7 mouse cellular contexts compared by ENCODE assay signal in genomic region chr1:131245089-131245856, GRCm38 (mm10). TPM values are rescaled to one million over a fixed set of nuclear protein-coding genes. Genes with fewer than 3 reads are reported as not detected.
A peak's percentile ranks its signal among the peaks of the same experiment; 100 is the strongest.
DNase-seq lines count a peak whose midpoint lies in the region; ATAC-seq and TF ChIP-seq lines count a peak whose summit lies in the region.

TSS of gene Rassf5 (minus strand) at chr1:131245258.

- TF ChIP-seq CTCF in intestine, postnatal 0 days (IDR thresholded peaks at IDR 0.05; ENCODE audit: low read depth): peak; percentile 23; the same call in 1 of the 2 replicates
- no peak for TF ChIP-seq CTCF in small intestine, adult 2 months (IDR thresholded peaks at IDR 0.05; ENCODE audit: extremely low read depth, insufficient read length, insufficient replicate concordance, low read depth, low read length)

- peak within 1 kb of the TSS; percentile 99 for H3K4me2 ChIP-seq in intestine, postnatal 0 days (replicated peaks; ENCODE audit: low read depth)
- peak within 1 kb of the TSS; percentile 98 for H3K4me2 ChIP-seq in midbrain, embryonic 11.5 days

- peak; percentile 44 for ATAC-seq in granulocyte monocyte progenitor cell, adult 5-6 weeks (replicated peaks; ENCODE audit: poor library complexity, severe bottlenecking)
- peak; percentile 55 for ATAC-seq in intestine, postnatal 0 days
- peak; percentile 81 for ATAC-seq in midbrain, embryonic 11.5 days (ENCODE audit: low FRiP score)

- H3K27me3 ChIP-seq in intestine, postnatal 0 days (replicated peaks; ENCODE audit: control insufficient read depth, insufficient read depth, low read length): peaks cover 48% of the 10 kb centered on the region
- H3K27me3 ChIP-seq in limb, embryonic 10.5 days (ENCODE audit: low read depth, poor library complexity, severe bottlenecking): peaks cover 90% of the 10 kb centered on the region
- peaks cover 31% of the 10 kb centered on the region for H3K27me3 ChIP-seq in midbrain, embryonic 11.5 days (ENCODE audit: control insufficient read depth, insufficient read depth, low read length)
- H3K27me3 ChIP-seq in small intestine, adult 2 months (ENCODE audit: control insufficient read depth, insufficient read depth, low read length): peaks cover 9% of the 10 kb centered on the region

- H3K27ac ChIP-seq in intestine, postnatal 0 days (ENCODE audit: low read depth, low read length): no peak within 1 kb of the TSS
- peak within 1 kb of the TSS; percentile 62 for H3K27ac ChIP-seq in limb, embryonic 10.5 days
- no peak within 1 kb of the TSS for H3K27ac ChIP-seq in midbrain, embryonic 11.5 days (ENCODE audit: low read depth, low read length)
- H3K27ac ChIP-seq in small intestine, adult 2 months (ENCODE audit: insufficient read depth, low read depth, low read length): no peak within 1 kb of the TSS

- peak within 1 kb of the TSS; percentile 53 for H3K9ac ChIP-seq in intestine, postnatal 0 days (ENCODE audit: low read depth, low read length)
- peak within 1 kb of the TSS; percentile 62 for H3K9ac ChIP-seq in midbrain, embryonic 11.5 days (ENCODE audit: low read length)

- WGBS in intestine, postnatal 0 days: under 1% methylated on average over 58 of the region's 60 CpGs
- whole genome bisulfite sequencing in limb, embryonic 10.5 days: 2% methylated on average over 58 of the region's 60 CpGs
- 1% methylated on average over 60 of the region's 60 CpGs for WGBS in midbrain, embryonic 11.5 days
- WGBS in small intestine, adult 2 months: under 1% methylated on average over 59 of the region's 60 CpGs

- H3K4me3 ChIP-seq in intestine, postnatal 0 days (ENCODE audit: low read depth, low read length): peak within 1 kb of the TSS; percentile 63
- H3K4me3 ChIP-seq in limb, embryonic 10.5 days: peak within 1 kb of the TSS; percentile 73
- H3K4me3 ChIP-seq in midbrain, embryonic 11.5 days (ENCODE audit: low read depth, low read length): peak within 1 kb of the TSS; percentile 64
- H3K4me3 ChIP-seq in small intestine, adult 2 months (ENCODE audit: low read depth, low read length): peak within 1 kb of the TSS; percentile 81

- H3K4me1 ChIP-seq in intestine, postnatal 0 days (replicated peaks; ENCODE audit: control insufficient read depth, insufficient read depth, low read length): 0 out of 2 replicates have a peak, but pooled peaks cover 6% of the 10 kb centered on the region
- peaks cover 29% of the 10 kb centered on the region for H3K4me1 ChIP-seq in limb, embryonic 10.5 days
- peaks cover 13% of the 10 kb centered on the region for H3K4me1 ChIP-seq in midbrain, embryonic 11.5 days (ENCODE audit: control insufficient read depth, insufficient read depth, low read length)
- peaks cover 3% of the 10 kb centered on the region for H3K4me1 ChIP-seq in small intestine, adult 2 months (ENCODE audit: control insufficient read depth, insufficient read depth, insufficient read length, low read length)

- peak; percentile 90 to 93 for DNase-seq in adrenal gland, adult 18-20 months (ENCODE audit: low spot score in 2 of 2)
- DNase-seq in embryo, embryonic 9.5 days (ENCODE audit: extremely low spot score): peak; percentile 65
- peak; percentile 66 for DNase-seq in limb, embryonic 10.5 days (ENCODE audit: low spot score)
- DNase-seq in midbrain, embryonic 11.5 days (ENCODE audit: low spot score, missing footprints): peak; percentile 94

- no peaks in the 10 kb centered on the region for H3K9me3 ChIP-seq in intestine, postnatal 0 days (ENCODE audit: control insufficient read depth)
- H3K9me3 ChIP-seq in limb, embryonic 10.5 days (replicated peaks): no peaks in the 10 kb centered on the region
- no peaks in the 10 kb centered on the region for H3K9me3 ChIP-seq in midbrain, embryonic 11.5 days (ENCODE audit: control insufficient read depth, low read length)

- no peak for TF ChIP-seq POLR2A in small intestine, adult 2 months (IDR thresholded peaks at IDR 0.05; ENCODE audit: low read depth, low read length)

- H3K36me3 ChIP-seq in intestine, postnatal 0 days (ENCODE audit: control insufficient read depth, insufficient read depth): no peaks in the 10 kb centered on the region
- no peaks in the 10 kb centered on the region for H3K36me3 ChIP-seq in limb, embryonic 10.5 days
- H3K36me3 ChIP-seq in midbrain, embryonic 11.5 days (ENCODE audit: control insufficient read depth, insufficient read depth, low read length): no peaks in the 10 kb centered on the region
- no peaks in the 10 kb centered on the region for H3K36me3 ChIP-seq in small intestine, adult 2 months (ENCODE audit: control insufficient read depth, insufficient read depth, low read length)

RNA-seq across cellular contexts. Expression of gene Rassf5, which starts in this region (rescaled TPM):
- 10 to 100 TPM; 11.4 to 11.6 TPM for total RNA-seq in adrenal gland, adult 18-20 months (2021)
- total RNA-seq in granulocyte monocyte progenitor cell, adult 5-6 weeks (2014; fragmentation: Nextera tagmentation): 48.5 and 59.1 TPM in 2 replicates
- 48.9 and 52.7 TPM in 2 replicates for total RNA-seq in granulocyte monocyte progenitor cell, adult 5-6 weeks (2017)
- 5.8 and 6.4 TPM in 2 replicates for polyA plus RNA-seq in intestine, postnatal 0 days (2015; fragmentation: Nextera tagmentation; extraction: Ambion mirVana)
- 1.2 and 1.3 TPM in 2 replicates for polyA plus RNA-seq in limb, embryonic 10.5 days (2016; fragmentation: Nextera tagmentation; extraction: Ambion mirVana)
- polyA plus RNA-seq in midbrain, embryonic 11.5 days (2014; fragmentation: Nextera tagmentation; extraction: Ambion mirVana): 0.52 and 1.00 TPM in 2 replicates
- polyA plus RNA-seq in small intestine, adult 2 months (2012; rRNA removed): 2.9 and 4.0 TPM in 2 replicates

Comparison
In these comparisons a context has a peak if more than half of its experiments do, and no peak if none do; other contexts are left out.
1. Peak in DNase-seq, ATAC-seq, H3K4me3 ChIP-seq, H3K9ac ChIP-seq and H3K4me2 ChIP-seq in midbrain, embryonic 11.5 days; RNA of the gene not detected or under 1 TPM.